Mouse (Mus musculus) urinary bladder, adult 2 months (tissue): Measurements from ENCODE around the gene Nudcd2. TPM values are rescaled to one million over a fixed set of nuclear protein-coding genes. Genes with fewer than 3 reads are reported as not detected.
"Not testable (repeated sequence)": the region's sequence is repeated elsewhere in the genome, so short reads cannot be mapped to it uniquely, and the experiment has no call there.

Source experiments
- DNase-seq: peaks from one replicate; pipeline ENCODE4 v3.0.0; 2022; ENCODE audit warnings: low spot score
- polyA plus RNA-seq: library from polyadenylated mRNA; depleted of rRNA; stranded (reverse); fragments of >200 nt; gene quantifications from 2 replicates; pipeline ENCODE4 v1.2.3, GENCODE M21; 2012; rRNA removed

The Nudcd2 gene
- polyA plus RNA-seq = 23.5 and 24.1 TPM in 2 replicates

GRCm38 (mm10) chr11:40733339-40734174 lies at the start of gene Nudcd2, which contains the start of gene Hmmr:
Nudcd2 (plus strand) TSS chr11:40733667.
Hmmr (minus strand) TSS chr11:40733422.
- peak; percentile 80 for DNase-seq

- no peak for DNase-seq
Observed at GRCm38 (mm10) chr11:40690444-40691127, 42.9 kb upstream of the Nudcd2 start.

- no peak for DNase-seq
Observed at GRCm38 (mm10) chr11:40692101-40692509, 41.4 kb upstream of the Nudcd2 start.

GRCm38 (mm10) chr11:40692511-40693365 lies 40.7 kb upstream of the Nudcd2 start:
- peak; percentile 92 for DNase-seq

- DNase-seq = peak; percentile 55
Observed at GRCm38 (mm10) chr11:40693366-40693951, 40.0 kb upstream of the Nudcd2 start.

- peak; percentile 42 for DNase-seq
Observed at GRCm38 (mm10) chr11:40694311-40695087, 39.0 kb upstream of the Nudcd2 start.

- no peak for DNase-seq
Observed at GRCm38 (mm10) chr11:40695103-40695502, 38.4 kb upstream of the Nudcd2 start, which contains the start of gene Mat2b. Mat2b (minus strand) TSS chr11:40695203.

- DNase-seq = not testable (repeated sequence)
Observed at GRCm38 (mm10) chr11:40709899-40710298, 23.6 kb upstream of the Nudcd2 start.

- no peak for DNase-seq
Observed at GRCm38 (mm10) chr11:40713858-40714257, 19.6 kb upstream of the Nudcd2 start.

GRCm38 (mm10) chr11:40715524-40715923 lies 17.9 kb upstream of the Nudcd2 start:
- DNase-seq = no peak

- DNase-seq = no peak
Observed at GRCm38 (mm10) chr11:40718324-40718723, 15.1 kb upstream of the Nudcd2 start.

GRCm38 (mm10) chr11:40732997-40733338 lies 499 bp upstream of the Nudcd2 start:
- no peak for DNase-seq

GRCm38 (mm10) chr11:40734251-40734752 lies 835 bp downstream of the Nudcd2 start:
- no peak for DNase-seq

GRCm38 (mm10) chr11:40737369-40737768 lies 3.9 kb downstream of the Nudcd2 start:
- no peak for DNase-seq

- DNase-seq = no peak
Observed at GRCm38 (mm10) chr11:40741605-40742262, 8.3 kb downstream of the Nudcd2 start.

GRCm38 (mm10) chr11:40744348-40744747 lies 10.9 kb downstream of the Nudcd2 start:
- no peak for DNase-seq

GRCm38 (mm10) chr11:40746361-40746760 lies 12.9 kb downstream of the Nudcd2 start:
- DNase-seq = no peak

GRCm38 (mm10) chr11:40747716-40748115 lies 14.2 kb downstream of the Nudcd2 start:
- no peak for DNase-seq

- no peak for DNase-seq
Observed at GRCm38 (mm10) chr11:40753836-40754235, 20.4 kb downstream of the Nudcd2 start.

GRCm38 (mm10) chr11:40754664-40755107 lies 21.2 kb downstream of the Nudcd2 start:
- DNase-seq = no peak
